Mouse (Mus musculus) layer of hippocampus, postnatal 25 days (tissue): ENCODE data around the gene Prpsap1. TPM values are rescaled to one million over a fixed set of nuclear protein-coding genes. Genes with fewer than 3 reads are reported as not detected.
"Not testable (repeated sequence)": the region's sequence is repeated elsewhere in the genome, so short reads cannot be mapped to it uniquely, and the experiment has no call there.

ENCODE experiments used
- DNase-seq, 2 experiments: peaks; one replicate each; pipeline ENCODE4 v3.0.0; 2022; ENCODE audit warnings: mixed read lengths in 2 of 2, low spot score in 1 of 2; ENCODE audit errors: extremely low spot score in 1 of 2
- total RNA-seq, 2 experiments: library from RNA; stranded (reverse); gene quantifications; 2 replicates each; pipeline ENCODE4 v1.2.3; 2021

The Prpsap1 gene
- total RNA-seq, 2 experiments from 2014 or later = 76.4 to 88.4 TPM

- DNase-seq = no peak
Measured at GRCm38 (mm10) chr11:116489771-116490231, 4.2 kb downstream of the Prpsap1 start.

GRCm38 (mm10) chr11:116488693-116489375, 5.2 kb downstream of the Prpsap1 start:
- no peak for DNase-seq

- DNase-seq = no peak
Measured at GRCm38 (mm10) chr11:116488207-116488606, 5.8 kb downstream of the Prpsap1 start.

- no peak for DNase-seq
Measured at GRCm38 (mm10) chr11:116484261-116484660, 9.7 kb downstream of the Prpsap1 start.

GRCm38 (mm10) chr11:116481776-116482175, 12.2 kb downstream of the Prpsap1 start:
- no peak for DNase-seq

GRCm38 (mm10) chr11:116480975-116481374, 13.0 kb downstream of the Prpsap1 start:
- no peak for DNase-seq

GRCm38 (mm10) chr11:116479832-116480231, 14.2 kb downstream of the Prpsap1 start:
- DNase-seq = no peak

- DNase-seq = no peak
Measured at GRCm38 (mm10) chr11:116478978-116479377, 15.0 kb downstream of the Prpsap1 start.

- DNase-seq = no peak
Measured at GRCm38 (mm10) chr11:116477160-116477759, 16.7 kb downstream of the Prpsap1 start.

- DNase-seq = no peak
Measured at GRCm38 (mm10) chr11:116476696-116477095, 17.3 kb downstream of the Prpsap1 start.

- no peak for DNase-seq
Measured at GRCm38 (mm10) chr11:116476041-116476440, 18.0 kb downstream of the Prpsap1 start.

GRCm38 (mm10) chr11:116472275-116472674, 21.7 kb downstream of the Prpsap1 start:
- no peak for DNase-seq

GRCm38 (mm10) chr11:116470896-116471295, 23.1 kb downstream of the Prpsap1 start:
- DNase-seq = no peak

GRCm38 (mm10) chr11:116470249-116470648, 23.8 kb downstream of the Prpsap1 start:
- DNase-seq = no peak

- DNase-seq = not testable (repeated sequence)
Measured at GRCm38 (mm10) chr11:116468338-116468737, 25.7 kb downstream of the Prpsap1 start.

- DNase-seq = no peak
Measured at GRCm38 (mm10) chr11:116466141-116466540, 27.9 kb downstream of the Prpsap1 start, which contains the start of gene Qrich2. Gene Qrich2, minus strand, starts transcription at chr11:116466241.

- peak; percentile 83 to 94 for DNase-seq
Measured at GRCm38 (mm10) chr11:116463833-116464232, 30.2 kb downstream of the Prpsap1 start.

GRCm38 (mm10) chr11:116463338-116463737, 30.7 kb downstream of the Prpsap1 start:
- no peak for DNase-seq

- DNase-seq = no peak
Measured at GRCm38 (mm10) chr11:116459786-116460185, 34.2 kb downstream of the Prpsap1 start.

GRCm38 (mm10) chr11:116456234-116456633, 37.8 kb downstream of the Prpsap1 start:
- no peak for DNase-seq

GRCm38 (mm10) chr11:116453889-116454288, 40.1 kb downstream of the Prpsap1 start:
- no peak for DNase-seq

- DNase-seq = no peak
Measured at GRCm38 (mm10) chr11:116449341-116449740, 44.7 kb downstream of the Prpsap1 start.
